Mouse (Mus musculus) cerebellum, adult 2 months (tissue): ENCODE data around the gene Ccl1.

Experiments used
- CTCF ChIP-seq: fragments of 200-500 bp; IDR thresholded peaks from 2 replicates; pipeline ENCODE4 v1.5.1; 2011; ENCODE audit warnings: low read depth, mild to moderate bottlenecking, control low read depth, low read length, moderate library complexity, borderline replicate concordance; ENCODE audit not compliant: insufficient read depth
- POLR2A ChIP-seq: fragments of 200-500 bp; IDR thresholded peaks from 2 replicates; pipeline ENCODE4 v1.6.1; 2011; ENCODE audit warnings: low read length, control low read depth, borderline replicate concordance; ENCODE audit not compliant: insufficient read depth

- TF ChIP-seq POLR2A (no peak), CTCF (no peak)
Observed at GRCm38 (mm10) chr11:82168308-82168707, 137.2 kb downstream of the Ccl1 start.
